Mouse (Mus musculus) lung, postnatal 0 days (tissue): ENCODE data around the gene Il17rd. TPM values are rescaled to one million over a fixed set of nuclear protein-coding genes. Genes with fewer than 3 reads are reported as not detected.

Source experiments
- ATAC-seq: fragments of 200-750 bp; cut with Nextera tagmentation; 2 replicates; pipeline ENCODE4 v1.8.0; 2017; ENCODE audit warnings: moderate library complexity
- DNase-seq: peaks from one replicate; pipeline ENCODE4 v3.0.0-alpha.2; 2016; ENCODE audit warnings: low spot score
- H3K27ac ChIP-seq: fragments of 300-500 bp; sonication (generic); 2 replicates; pipeline ENCODE4 v1.5.1; 2014; ENCODE audit warnings: antibody characterized with exemption, mild to moderate bottlenecking, low read length, mixed read lengths
- H3K27me3 ChIP-seq: fragments of 300-500 bp; sonication (generic); replicated peaks from 2 replicates; pipeline ENCODE4 v1.6.1; 2014; ENCODE audit warnings: low read length, mixed read lengths; ENCODE audit not compliant: insufficient read depth
- H3K36me3 ChIP-seq: fragments of 300-500 bp; sonication (generic); 2 replicates; pipeline ENCODE4 v1.6.1; 2014; ENCODE audit warnings: low read length, mixed read lengths; ENCODE audit not compliant: insufficient read depth
- H3K4me1 ChIP-seq: fragments of 300-500 bp; sonication (generic); 2 replicates; pipeline ENCODE4 v1.6.1; 2014; ENCODE audit warnings: antibody characterized with exemption, low read depth, low read length, mixed read lengths; ENCODE audit not compliant: insufficient read depth
- H3K4me2 ChIP-seq: fragments of 300-500 bp; sonication (generic); replicated peaks from 2 replicates; pipeline ENCODE4 v1.6.1; 2014; ENCODE audit warnings: low read depth, mild to moderate bottlenecking, low read length, moderate library complexity, mixed read lengths
- H3K4me3 ChIP-seq: fragments of 300-500 bp; sonication (generic); 2 replicates; pipeline ENCODE4 v1.5.1; 2014; ENCODE audit warnings: low read depth, low read length
- H3K9ac ChIP-seq: fragments of 300-500 bp; sonication (generic); replicated peaks from 2 replicates; pipeline ENCODE4 v1.6.1; 2014; ENCODE audit warnings: low read depth, mild to moderate bottlenecking
- H3K9me3 ChIP-seq: fragments of 300-500 bp; sonication (generic); 2 replicates; pipeline ENCODE4 v1.6.1; 2016; ENCODE audit warnings: low read length, mixed read lengths
- CTCF ChIP-seq: IDR thresholded peaks from 2 replicates; pipeline ENCODE4 v1.5.1; 2016; ENCODE audit warnings: antibody characterized with exemption, mild to moderate bottlenecking
- EP300 ChIP-seq: IDR thresholded peaks from 2 replicates; pipeline ENCODE4 v1.6.1; 2016; ENCODE audit warnings: antibody characterized with exemption, mild to moderate bottlenecking, control low read depth
- WGBS: fragments of 180-500 bp; shearing (Covaris S2); extraction: QIAGEN DNeasy Blood & Tissue Kit; methylation state at CpG from one replicate; pipeline ENCODE4 v1.1.7; 2014; 5-methylcytosine and 5-hydroxymethylcytosine counted together
- polyA plus RNA-seq: library from polyadenylated mRNA; unstranded; fragments of >200 nt; fragmentation: Nextera tagmentation; extraction: Ambion mirVana; gene quantifications from 2 replicates; pipeline ENCODE4 v1.2.1, GENCODE M21; 2015

The Il17rd gene
- polyA plus RNA-seq, 1 experiment from 2014 or later: 2.1 TPM

DNA sequence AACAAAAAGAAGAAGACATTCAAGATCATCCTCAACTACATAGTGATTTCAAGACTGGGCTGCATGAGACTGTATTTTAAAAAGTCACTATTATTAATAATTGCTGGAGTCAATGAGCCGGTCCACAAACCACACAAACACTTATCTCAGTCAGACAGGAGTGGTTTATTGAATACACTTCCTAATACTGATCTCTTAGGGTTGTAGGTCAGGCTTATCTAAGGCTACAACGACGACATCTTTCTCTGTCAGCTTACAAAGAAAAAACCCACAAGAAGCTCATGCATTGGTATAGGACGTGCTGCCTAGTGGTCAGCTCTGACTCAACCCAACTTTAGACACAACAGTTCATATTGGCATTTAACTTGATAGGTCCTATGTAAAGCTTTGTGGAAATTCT lies 14.1 kb upstream of the Il17rd start:
- H3K9me3 ChIP-seq: no peaks in the 10 kb centered on the region
- no peaks in the 10 kb centered on the region for H3K4me1 ChIP-seq
- no peak overlapping the region for H3K27ac ChIP-seq
- H3K36me3 ChIP-seq: no peaks in the 10 kb centered on the region
- H3K4me2 ChIP-seq: no peak overlapping the region
- no peak for DNase-seq
- no peak overlapping the region for H3K4me3 ChIP-seq
- TF ChIP-seq EP300 (no peak), CTCF (no peak)
- H3K9ac ChIP-seq: no peak overlapping the region
- H3K27me3 ChIP-seq: no peaks in the 10 kb centered on the region
- ATAC-seq: no peak
- WGBS: 52% methylated on average over 4 of the region's 4 CpGs

DNA sequence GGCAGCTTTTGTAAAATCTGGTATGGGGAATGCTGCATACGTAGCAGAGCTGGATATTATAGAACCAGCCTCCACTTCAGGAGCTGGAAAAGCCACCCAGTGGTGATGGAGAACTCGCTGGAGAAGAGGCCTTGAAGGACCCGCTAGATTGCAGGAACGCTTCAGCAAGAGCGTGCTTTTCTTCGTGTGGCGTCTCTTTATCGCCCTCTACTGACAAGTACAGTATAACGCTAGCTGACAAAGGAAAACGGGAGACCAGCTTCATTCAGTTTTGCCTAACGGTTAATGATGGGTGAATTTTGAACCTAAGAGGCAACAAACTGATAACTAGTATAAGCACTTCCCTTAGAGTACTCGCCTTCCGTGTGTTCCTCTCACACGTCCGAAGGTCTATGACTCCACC lies 9.0 kb upstream of the Il17rd start:
- Histone ChIP-seq H3K9ac (no peak overlapping the region), H3K4me1 (no peaks in the 10 kb centered on the region), H3K4me2 (no peak overlapping the region), H3K4me3 (no peak overlapping the region), H3K9me3 (no peaks in the 10 kb centered on the region), H3K27ac (no peak overlapping the region), H3K36me3 (no peaks in the 10 kb centered on the region), H3K27me3 (no peaks in the 10 kb centered on the region)
- ATAC-seq (peak; percentile 64), DNase-seq (peak; percentile 90)
- 1% methylated on average over 15 of the region's 15 CpGs for WGBS
- TF ChIP-seq CTCF: peak; percentile 86
- TF ChIP-seq EP300: no peak

- Histone ChIP-seq H3K27ac (no peak overlapping the region), H3K4me3 (no peak overlapping the region), H3K36me3 (no peaks in the 10 kb centered on the region), H3K27me3 (no peaks in the 10 kb centered on the region), H3K4me2 (no peak overlapping the region), H3K9ac (no peak overlapping the region), H3K9me3 (no peaks in the 10 kb centered on the region), H3K4me1 (no peaks in the 10 kb centered on the region)
- 13% methylated on average over 4 of the region's 4 CpGs for WGBS
- peak; percentile 44 for DNase-seq
- TF ChIP-seq EP300 (no peak), CTCF (peak; percentile 91)
- ATAC-seq: no peak
Observed at GRCm38 (mm10) chr14:27031142-27031541, 7.6 kb upstream of the Il17rd start.

DNA sequence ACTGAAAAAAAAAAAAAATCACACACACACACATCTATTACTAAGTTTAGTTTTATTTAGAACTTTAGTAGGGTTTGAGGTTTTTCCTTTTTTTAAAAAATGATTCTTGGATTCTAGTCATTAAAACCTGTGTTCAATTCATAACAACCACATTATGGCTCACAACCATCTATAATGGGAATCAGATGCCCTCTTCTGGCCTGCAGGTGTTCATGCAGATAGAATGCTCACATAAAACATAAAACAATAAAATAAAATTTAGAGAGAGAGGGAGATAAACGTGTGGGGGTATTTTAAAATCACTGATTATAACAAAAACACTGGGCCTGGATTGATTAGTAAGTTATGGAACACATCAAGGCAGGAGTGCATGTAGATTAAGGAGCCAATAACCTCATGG lies 1.2 kb upstream of the Il17rd start:
- WGBS: 55% methylated on average over 1 of the region's 1 CpGs
- Histone ChIP-seq H3K4me1 (0 out of 2 replicates have a peak, but pooled peaks cover 5% of the 10 kb centered on the region), H3K27ac (no peak overlapping the region), H3K4me2 (no peak overlapping the region), H3K9me3 (no peaks in the 10 kb centered on the region), H3K9ac (no peak overlapping the region), H3K4me3 (no peak overlapping the region), H3K27me3 (no peaks in the 10 kb centered on the region), H3K36me3 (no peaks in the 10 kb centered on the region)
- TF ChIP-seq EP300 (no peak), CTCF (peak; percentile 22; the same call in 1 of the 2 replicates)
- ATAC-seq (no peak), DNase-seq (no peak)

DNA sequence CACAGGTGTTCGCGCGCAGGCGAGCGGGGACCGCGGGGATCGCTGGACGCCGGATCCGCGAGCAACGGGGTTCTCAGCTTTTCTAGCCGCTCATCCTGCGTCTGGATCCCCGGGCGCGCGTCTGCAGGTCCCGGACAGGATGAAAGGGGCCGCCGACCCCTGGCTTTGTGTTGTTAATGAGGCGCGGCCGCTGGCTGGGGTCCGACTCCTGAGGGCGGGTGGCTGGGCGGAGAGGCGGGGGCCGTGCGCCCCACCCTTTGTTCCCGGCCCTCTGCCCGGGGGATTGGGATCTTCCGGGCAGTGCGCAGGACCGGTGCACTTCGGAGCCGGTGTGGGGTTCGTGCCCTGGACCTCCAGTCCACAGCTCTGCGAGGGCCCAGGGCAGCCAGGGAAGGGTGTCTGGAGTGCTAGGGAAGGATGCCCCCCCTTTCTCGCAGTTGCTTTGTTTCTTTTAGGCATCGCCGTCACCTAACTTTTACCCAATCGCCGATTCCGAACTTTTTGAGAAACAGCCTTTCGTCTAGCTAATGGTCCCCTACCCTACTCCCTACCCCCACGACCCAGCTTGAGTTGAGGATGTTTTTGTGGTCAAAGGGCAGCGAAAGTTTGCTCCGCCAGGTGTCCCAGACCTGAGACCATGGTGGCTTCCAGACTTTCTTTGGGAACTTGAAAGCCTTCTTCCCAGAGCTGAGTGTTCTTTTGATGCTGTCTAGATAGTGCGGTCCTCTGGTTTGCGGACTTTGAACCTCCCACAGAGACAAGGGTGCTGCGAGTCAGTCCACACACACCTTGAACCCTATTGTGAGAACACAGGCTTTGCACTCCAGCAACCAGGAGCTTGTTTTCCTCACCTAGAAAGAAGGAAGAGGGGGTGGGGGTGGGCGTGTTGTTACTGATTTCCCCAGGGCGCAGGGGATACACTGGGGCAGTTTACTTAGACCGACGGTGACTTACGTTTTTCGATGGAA lies 824 bp downstream of the Il17rd start:
- Histone ChIP-seq H3K36me3 (no peaks in the 10 kb centered on the region), H3K27ac (peak overlapping the region; percentile 73), H3K9ac (peak overlapping the region; percentile 65), H3K9me3 (no peaks in the 10 kb centered on the region), H3K4me1 (peaks cover 5% of the 10 kb centered on the region; the same call in 1 of the 2 replicates), H3K27me3 (no peaks in the 10 kb centered on the region), H3K4me3 (peak overlapping the region; percentile 84), H3K4me2 (peak overlapping the region; percentile 99)
- WGBS: under 1% methylated on average over 51 of the region's 59 CpGs
- TF ChIP-seq EP300 (no peak), CTCF (0 out of 2 replicates have a peak, but pooled peaks have one; percentile 4)
- ATAC-seq: peak; percentile 63
- peak; percentile 49 for DNase-seq

GRCm38 (mm10) chr14:27040451-27040850 lies 1.7 kb downstream of the Il17rd start:
- no peaks in the 10 kb centered on the region for H3K27me3 ChIP-seq
- WGBS: 26% methylated on average over 12 of the region's 12 CpGs
- H3K9ac ChIP-seq: no peak overlapping the region
- ATAC-seq (no peak), DNase-seq (no peak)
- no peaks in the 10 kb centered on the region for H3K9me3 ChIP-seq
- peak overlapping the region; percentile 99 for H3K4me2 ChIP-seq
- peak overlapping the region; percentile 84; the same call in 1 of the 2 replicates for H3K4me3 ChIP-seq
- H3K4me1 ChIP-seq: peaks cover 9% of the 10 kb centered on the region; the same call in 1 of the 2 replicates
- no peak for TF ChIP-seq CTCF
- TF ChIP-seq EP300: no peak
- H3K27ac ChIP-seq: no peak overlapping the region
- no peaks in the 10 kb centered on the region for H3K36me3 ChIP-seq
